Mouse (Mus musculus): Measurements from ENCODE around the gene Ccdc171. TPM values are rescaled to one million over a fixed set of nuclear protein-coding genes. Genes with fewer than 3 reads are reported as not detected.
"Not testable (repeated sequence)": the region's sequence is repeated elsewhere in the genome, so short reads cannot be mapped to it uniquely, and the experiment has no call there.

The Ccdc171 gene
- polyA plus RNA-seq, 1 experiment from 2014 or later: 3.5 TPM

DNA sequence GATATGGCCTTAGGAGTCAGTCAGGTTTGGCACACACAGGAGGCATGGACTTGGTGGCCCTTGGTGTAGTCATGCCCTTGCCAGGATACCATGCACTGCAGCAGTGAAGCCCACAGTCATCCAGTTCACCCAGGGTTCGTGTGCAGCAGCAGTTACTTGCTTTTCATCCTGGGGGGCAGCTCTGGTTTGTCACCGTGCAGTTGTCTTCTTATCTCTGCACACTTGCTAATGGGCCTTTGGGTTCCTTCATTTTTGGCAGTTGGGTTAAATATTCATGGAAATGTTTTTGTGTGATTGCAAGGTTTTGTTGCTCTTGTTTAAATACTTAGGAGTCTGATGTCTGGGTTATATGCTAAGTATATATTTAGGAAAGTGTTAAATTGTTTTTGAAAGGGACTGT lies 144.2 kb downstream of the Ccdc171 start:
- no peak overlapping the region for H3K9ac ChIP-seq
- no peak overlapping the region for H3K4me2 ChIP-seq
- H3K27me3 ChIP-seq (ENCODE audit: insufficient read depth, low read length): no peaks in the 10 kb centered on the region
- no peak for ATAC-seq (ENCODE audit: insufficient read depth)
- no peak overlapping the region for H3K27ac ChIP-seq (ENCODE audit: low read depth)
- no peak for TF ChIP-seq CTCF (IDR thresholded peaks at IDR 0.05; ENCODE audit: low read depth)
- no peaks in the 10 kb centered on the region for H3K9me3 ChIP-seq (ENCODE audit: low read depth, low read length)
- no peaks in the 10 kb centered on the region for H3K36me3 ChIP-seq (ENCODE audit: insufficient read depth)
- H3K4me1 ChIP-seq (ENCODE audit: insufficient read depth): no peaks in the 10 kb centered on the region
- 39% methylated on average over 2 of the region's 2 CpGs for WGBS
- DNase-seq: no peak
- no peak overlapping the region for H3K4me3 ChIP-seq (ENCODE audit: low read depth, low read length)

DNA sequence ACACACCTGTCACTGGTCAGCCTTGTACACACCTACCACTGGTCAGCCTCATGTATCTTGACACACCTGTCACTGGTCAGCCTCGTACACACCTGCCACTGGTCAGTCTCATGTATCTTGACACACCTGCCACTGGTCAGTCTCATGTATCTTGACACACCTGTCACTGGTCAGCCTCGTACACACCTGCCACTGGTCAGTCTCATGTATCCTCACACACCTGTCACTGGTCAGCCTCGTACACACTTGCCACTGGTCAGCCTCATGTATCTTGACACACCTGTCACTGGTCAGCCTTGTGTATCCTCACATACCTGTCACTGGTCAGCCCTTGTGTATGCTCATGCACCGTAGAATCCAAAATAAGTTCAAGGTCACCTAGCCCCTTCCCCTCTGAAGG lies 150.0 kb downstream of the Ccdc171 start:
- not testable (repeated sequence) for H3K27me3 ChIP-seq (ENCODE audit: insufficient read depth, low read length); DNase-seq; H3K9ac ChIP-seq; H3K9me3 ChIP-seq (ENCODE audit: low read depth, low read length); H3K4me1 ChIP-seq (ENCODE audit: insufficient read depth); ATAC-seq (ENCODE audit: insufficient read depth); H3K27ac ChIP-seq (ENCODE audit: low read depth); H3K4me2 ChIP-seq; H3K4me3 ChIP-seq (ENCODE audit: low read depth, low read length); H3K36me3 ChIP-seq (ENCODE audit: insufficient read depth)
- 87% methylated on average over 4 of the region's 4 CpGs for WGBS

DNA sequence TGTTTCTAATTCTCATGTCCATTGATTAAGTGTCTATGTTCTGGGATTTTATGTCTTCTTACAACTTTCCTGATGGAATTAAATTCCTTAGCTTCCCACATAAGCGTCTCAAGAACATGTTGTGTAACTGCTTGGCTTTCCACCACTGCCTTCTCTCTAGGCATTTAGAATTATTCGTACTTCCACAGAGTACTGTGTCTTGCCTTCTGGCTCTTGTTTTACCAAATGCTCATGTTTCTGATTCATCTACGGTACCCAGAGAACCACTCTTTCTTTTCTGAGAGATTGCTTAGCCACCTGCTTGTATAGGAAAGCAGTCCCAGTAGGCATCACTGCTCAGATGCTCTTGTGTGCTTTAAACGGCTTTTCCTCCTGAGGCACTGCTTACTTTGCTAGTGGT lies 151.1 kb downstream of the Ccdc171 start:
- no peak for DNase-seq
- no peaks in the 10 kb centered on the region for H3K4me1 ChIP-seq (ENCODE audit: insufficient read depth)
- no peak for ATAC-seq (ENCODE audit: insufficient read depth)
- no peaks in the 10 kb centered on the region for H3K27me3 ChIP-seq (ENCODE audit: insufficient read depth, low read length)
- WGBS: 88% methylated on average over 4 of the region's 4 CpGs
- no peak overlapping the region for H3K4me2 ChIP-seq
- TF ChIP-seq CTCF (IDR thresholded peaks at IDR 0.05; ENCODE audit: low read depth): no peak
- H3K9me3 ChIP-seq (ENCODE audit: low read depth, low read length): no peaks in the 10 kb centered on the region
- no peak overlapping the region for H3K4me3 ChIP-seq (ENCODE audit: low read depth, low read length)
- H3K9ac ChIP-seq: no peak overlapping the region
- H3K27ac ChIP-seq (ENCODE audit: low read depth): no peak overlapping the region
- no peaks in the 10 kb centered on the region for H3K36me3 ChIP-seq (ENCODE audit: insufficient read depth)

DNA sequence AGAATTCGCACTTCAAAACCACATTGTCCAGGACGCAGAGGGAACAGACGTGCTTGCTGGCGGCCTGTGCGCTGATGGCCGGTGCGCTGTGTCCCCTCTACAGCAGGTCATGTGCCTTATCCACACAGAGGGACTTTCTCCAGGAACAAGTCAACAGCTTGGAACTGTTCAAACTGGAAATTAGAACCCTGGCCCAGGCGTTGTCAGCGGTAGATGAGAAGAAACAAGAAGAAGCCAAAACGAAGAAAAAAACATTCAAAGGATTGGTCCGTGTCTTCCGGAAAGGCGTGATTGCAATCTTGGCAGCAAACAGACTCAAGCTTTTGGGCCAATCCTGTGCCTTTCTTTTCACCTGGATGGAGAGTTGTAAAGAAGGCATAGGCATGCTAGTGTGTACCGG lies 155.7 kb downstream of the Ccdc171 start:
- H3K27me3 ChIP-seq (ENCODE audit: insufficient read depth, low read length): no peaks in the 10 kb centered on the region
- DNase-seq (no peak), ATAC-seq (ENCODE audit: insufficient read depth) (no peak)
- WGBS: 86% methylated on average over 14 of the region's 14 CpGs
- H3K9ac ChIP-seq: no peak overlapping the region
- no peak for TF ChIP-seq CTCF (IDR thresholded peaks at IDR 0.05; ENCODE audit: low read depth)
- H3K36me3 ChIP-seq (ENCODE audit: insufficient read depth): no peaks in the 10 kb centered on the region
- no peak overlapping the region for H3K4me3 ChIP-seq (ENCODE audit: low read depth, low read length)
- no peaks in the 10 kb centered on the region for H3K9me3 ChIP-seq (ENCODE audit: low read depth, low read length)
- no peaks in the 10 kb centered on the region for H3K4me1 ChIP-seq (ENCODE audit: insufficient read depth)
- H3K4me2 ChIP-seq: no peak overlapping the region
- H3K27ac ChIP-seq (ENCODE audit: low read depth): no peak overlapping the region

DNA sequence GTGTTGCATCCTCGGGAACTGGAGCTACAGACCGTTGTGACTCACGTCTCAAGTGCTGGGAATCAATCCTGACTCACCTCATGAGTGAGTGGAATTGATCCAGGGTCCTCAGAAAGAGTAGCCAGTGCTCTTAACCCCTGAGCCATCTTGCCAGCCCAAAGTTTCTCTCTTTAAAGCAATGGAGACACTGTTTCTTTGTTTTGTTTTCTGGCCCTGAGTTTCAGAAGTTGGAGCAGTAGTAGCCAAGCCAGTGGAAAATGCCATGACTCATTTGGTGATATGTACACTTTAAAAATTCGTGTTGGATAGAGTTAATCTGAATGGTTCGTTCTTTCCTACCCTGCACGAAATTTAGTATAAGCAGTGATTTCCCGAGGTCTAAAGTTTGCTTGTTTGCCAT lies 157.5 kb downstream of the Ccdc171 start:
- DNase-seq (no peak), ATAC-seq (ENCODE audit: insufficient read depth) (no peak)
- H3K4me2 ChIP-seq: no peak overlapping the region
- H3K27ac ChIP-seq (ENCODE audit: low read depth): no peak overlapping the region
- no peak for TF ChIP-seq CTCF (IDR thresholded peaks at IDR 0.05; ENCODE audit: low read depth)
- H3K27me3 ChIP-seq (ENCODE audit: insufficient read depth, low read length): no peaks in the 10 kb centered on the region
- WGBS: 79% methylated on average over 7 of the region's 7 CpGs
- no peak overlapping the region for H3K4me3 ChIP-seq (ENCODE audit: low read depth, low read length)
- H3K9me3 ChIP-seq (ENCODE audit: low read depth, low read length): no peaks in the 10 kb centered on the region
- no peaks in the 10 kb centered on the region for H3K36me3 ChIP-seq (ENCODE audit: insufficient read depth)
- no peak overlapping the region for H3K9ac ChIP-seq
- H3K4me1 ChIP-seq (ENCODE audit: insufficient read depth): no peaks in the 10 kb centered on the region

DNA sequence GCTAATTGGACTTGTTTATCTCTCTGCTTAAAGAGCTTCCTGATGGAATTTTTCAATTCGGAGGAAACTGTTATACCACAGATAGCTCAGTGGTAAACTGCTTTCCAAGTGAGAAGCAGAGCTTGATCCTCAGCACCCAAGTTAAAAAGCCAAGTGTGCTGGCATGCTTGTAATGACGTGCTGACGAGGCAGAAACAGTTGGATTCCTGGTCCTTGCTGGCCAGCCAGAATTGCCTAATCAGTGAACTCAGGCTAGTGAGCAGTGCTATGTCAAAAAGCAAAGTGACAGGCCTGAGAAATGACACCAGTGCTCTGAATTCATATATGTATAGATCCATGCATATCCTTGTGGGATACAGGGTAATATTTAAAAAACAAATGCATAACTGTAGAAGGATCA lies 174.8 kb downstream of the Ccdc171 start:
- peak; percentile 17 for DNase-seq
- H3K9me3 ChIP-seq (ENCODE audit: low read depth, low read length): no peaks in the 10 kb centered on the region
- no peak overlapping the region for H3K4me2 ChIP-seq
- H3K36me3 ChIP-seq (ENCODE audit: insufficient read depth): no peaks in the 10 kb centered on the region
- no peak overlapping the region for H3K27ac ChIP-seq (ENCODE audit: low read depth)
- H3K4me1 ChIP-seq (ENCODE audit: insufficient read depth): no peaks in the 10 kb centered on the region
- no peak for TF ChIP-seq CTCF (IDR thresholded peaks at IDR 0.05; ENCODE audit: low read depth)
- no peaks in the 10 kb centered on the region for H3K27me3 ChIP-seq (ENCODE audit: insufficient read depth, low read length)
- no peak overlapping the region for H3K4me3 ChIP-seq (ENCODE audit: low read depth, low read length)
- no peak for ATAC-seq (ENCODE audit: insufficient read depth)
- 46% methylated on average over 3 of the region's 3 CpGs for WGBS
- H3K9ac ChIP-seq: no peak overlapping the region

DNA sequence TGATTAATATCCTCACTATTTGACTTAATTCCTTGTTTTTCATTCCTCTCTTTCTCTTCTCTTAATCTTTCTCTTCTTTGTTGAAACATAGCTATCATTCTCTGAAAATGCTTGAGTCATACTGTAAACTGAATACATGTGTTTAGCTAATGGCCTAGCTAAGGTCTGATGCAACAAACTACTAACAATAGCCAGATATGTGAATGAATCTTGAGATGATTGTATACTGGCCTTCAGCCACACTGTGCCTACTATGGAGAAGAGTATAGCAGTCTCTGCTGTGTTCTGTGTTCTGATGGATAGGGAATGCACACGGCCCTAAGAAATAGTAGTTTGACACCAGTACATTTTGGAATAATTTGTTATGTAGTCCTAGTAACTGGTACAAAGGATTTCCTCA lies 191.7 kb downstream of the Ccdc171 start:
- Histone ChIP-seq H3K9ac (no peak overlapping the region), H3K36me3 (ENCODE audit: insufficient read depth) (no peaks in the 10 kb centered on the region), H3K4me2 (no peak overlapping the region), H3K4me3 (ENCODE audit: low read depth, low read length) (no peak overlapping the region), H3K4me1 (ENCODE audit: insufficient read depth) (no peaks in the 10 kb centered on the region), H3K27ac (ENCODE audit: low read depth) (no peak overlapping the region), H3K27me3 (ENCODE audit: insufficient read depth, low read length) (no peaks in the 10 kb centered on the region), H3K9me3 (ENCODE audit: low read depth, low read length) (no peaks in the 10 kb centered on the region)
- DNase-seq (no peak), ATAC-seq (ENCODE audit: insufficient read depth) (no peak)
- TF ChIP-seq CTCF (IDR thresholded peaks at IDR 0.05; ENCODE audit: low read depth): no peak
- 88% methylated on average over 1 of the region's 1 CpGs for WGBS

DNA sequence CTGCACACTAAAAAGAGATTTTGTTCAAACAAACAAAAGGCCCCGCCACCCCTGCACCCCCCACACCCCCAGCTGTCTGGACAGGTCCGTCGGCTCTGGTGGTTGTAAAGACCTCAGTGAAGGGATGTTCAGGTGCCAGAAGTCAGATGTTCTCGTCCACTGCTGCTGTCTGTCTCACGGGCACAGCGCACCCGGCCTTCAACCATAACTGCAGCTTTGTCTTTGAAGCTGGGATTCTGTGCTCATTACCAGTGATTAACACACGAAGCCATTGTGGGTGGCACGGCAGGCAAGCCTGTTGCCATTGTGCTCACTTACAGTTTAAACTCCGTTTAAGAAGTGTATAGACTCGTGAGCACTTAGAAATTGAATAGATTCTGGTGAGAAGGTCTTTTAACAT lies 194.5 kb downstream of the Ccdc171 start:
- 51% methylated on average over 11 of the region's 11 CpGs for WGBS

More for the DNA sequence above, 194.5 kb downstream of the Ccdc171 start:
- no peak for TF ChIP-seq CTCF (IDR thresholded peaks at IDR 0.05; ENCODE audit: low read depth)
- H3K36me3 ChIP-seq (ENCODE audit: insufficient read depth): no peaks in the 10 kb centered on the region
- no peak overlapping the region for H3K27ac ChIP-seq (ENCODE audit: low read depth)
- H3K9me3 ChIP-seq (ENCODE audit: low read depth, low read length): no peaks in the 10 kb centered on the region
- H3K9ac ChIP-seq: no peak overlapping the region
- no peak for DNase-seq
- no peak overlapping the region for H3K4me3 ChIP-seq (ENCODE audit: low read depth, low read length)
- no peaks in the 10 kb centered on the region for H3K27me3 ChIP-seq (ENCODE audit: insufficient read depth, low read length)
- no peaks in the 10 kb centered on the region for H3K4me1 ChIP-seq (ENCODE audit: insufficient read depth)
- no peak overlapping the region for H3K4me2 ChIP-seq
- no peak for ATAC-seq (ENCODE audit: insufficient read depth)
